Mouse (Mus musculus) hematopoietic stem cell, adult 5-6 weeks (primary cell): ENCODE data around the gene Fars2. TPM values are rescaled to one million over a fixed set of nuclear protein-coding genes. Genes with fewer than 3 reads are reported as not detected.
"Not testable (repeated sequence)": the region's sequence is repeated elsewhere in the genome, so short reads cannot be mapped to it uniquely, and the experiment has no call there.

ENCODE experiments used
- ATAC-seq, 2 experiments: fragments of 125-278 bp in 1 of 2; replicated peaks in 1 of 2; 2 replicates each; pipeline ENCODE4 v1.8.0; 2016 to 2017; ENCODE audit warnings: inconsistent platforms in 2 of 2, mild to moderate bottlenecking in 2 of 2, moderate number of reproducible peaks in 2 of 2, low read depth in 1 of 2, moderate TSS enrichment in 1 of 2; ENCODE audit not compliant: low FRiP score in 2 of 2, poor library complexity in 2 of 2, severe bottlenecking in 2 of 2, insufficient read depth in 1 of 2, low TSS enrichment in 1 of 2
- total RNA-seq: library from RNA; stranded (forward); fragments of 172-1452, 232-1000 nt; gene quantifications from 2 replicates; pipeline ENCODE4 v1.2.3, GENCODE M21; 2017

Fars2 gene
- total RNA-seq, 1 experiment from 2014 or later = 80.1 TPM

- no peak for ATAC-seq
Measured at GRCm38 (mm10) chr13:36131401-36131800, 14.2 kb downstream of the Fars2 start.

GRCm38 (mm10) chr13:36131992-36132649 is 14.9 kb downstream of the Fars2 start:
- no peak; a peak in 1 of 4 replicates for ATAC-seq

GRCm38 (mm10) chr13:36139703-36140102 is 22.5 kb downstream of the Fars2 start:
- ATAC-seq = no peak

- ATAC-seq = no peak
Measured at GRCm38 (mm10) chr13:36140247-36141016, 23.2 kb downstream of the Fars2 start.

- ATAC-seq = no peak
Measured at GRCm38 (mm10) chr13:36145601-36146000, 28.4 kb downstream of the Fars2 start.

GRCm38 (mm10) chr13:36149175-36149939 is 32.1 kb downstream of the Fars2 start:
- ATAC-seq = 0 out of 4 replicates have a peak, but pooled peaks of 1 of the 2 experiments have one; percentile 7

- no peak for ATAC-seq
Measured at GRCm38 (mm10) chr13:36150272-36150671, 33.1 kb downstream of the Fars2 start.

GRCm38 (mm10) chr13:36152728-36153498 is 35.7 kb downstream of the Fars2 start:
- no peak for ATAC-seq

- ATAC-seq = no peak
Measured at GRCm38 (mm10) chr13:36156340-36156931, 39.2 kb downstream of the Fars2 start.

GRCm38 (mm10) chr13:36163411-36163810 is 46.2 kb downstream of the Fars2 start:
- ATAC-seq = no peak

GRCm38 (mm10) chr13:36163898-36164297 is 46.7 kb downstream of the Fars2 start:
- no peak for ATAC-seq

GRCm38 (mm10) chr13:36172981-36173380 is 55.8 kb downstream of the Fars2 start:
- not testable (repeated sequence) for ATAC-seq

- no peak for ATAC-seq
Measured at GRCm38 (mm10) chr13:36174101-36174500, 56.9 kb downstream of the Fars2 start.

GRCm38 (mm10) chr13:36174772-36175171 is 57.6 kb downstream of the Fars2 start:
- ATAC-seq = no peak

GRCm38 (mm10) chr13:36181231-36181630 is 64.0 kb downstream of the Fars2 start:
- no peak for ATAC-seq

GRCm38 (mm10) chr13:36190577-36190976 is 73.4 kb downstream of the Fars2 start:
- peak; percentile 62 to 65; a peak in 3 of 4 replicates for ATAC-seq
